Mouse (Mus musculus) embryonic facial prominence, embryonic 11.5 days (tissue): ENCODE results near the gene Dcst1. TPM values are rescaled to one million over a fixed set of nuclear protein-coding genes. Genes with fewer than 3 reads are reported as not detected.
A peak's percentile ranks its signal among the peaks of the same experiment; 100 is the strongest.

ENCODE experiments used
- ATAC-seq: fragments of 200-750 bp; cut with Nextera tagmentation; replicated peaks from 2 replicates; pipeline ENCODE4 v1.8.0; 2017; ENCODE audit warnings: low read depth; ENCODE audit not compliant: insufficient number of reproducible peaks, low FRiP score, low TSS enrichment
- DNase-seq: peaks from one replicate; pipeline ENCODE4 v3.0.0-alpha.2; 2015; ENCODE audit warnings: low spot score
- H3K27ac ChIP-seq: fragments of 300-500 bp; sonication (generic); replicated peaks from 2 replicates; pipeline ENCODE4 v1.5.1; 2014; ENCODE audit warnings: mild to moderate bottlenecking, low read depth, low read length, control low read depth
- H3K27me3 ChIP-seq: fragments of 300-500 bp; sonication (generic); 2 replicates; pipeline ENCODE4 v1.6.1; 2014; ENCODE audit warnings: mild to moderate bottlenecking, low read length, moderate library complexity, mixed read lengths; ENCODE audit not compliant: control insufficient read depth, insufficient read depth
- H3K36me3 ChIP-seq: fragments of 300-500 bp; sonication (generic); replicated peaks from 2 replicates; pipeline ENCODE4 v1.6.1; 2014; ENCODE audit warnings: low read depth, mild to moderate bottlenecking, low read length, moderate library complexity, mixed read lengths; ENCODE audit not compliant: control insufficient read depth, insufficient read depth
- H3K4me1 ChIP-seq: fragments of 300-500 bp; sonication (generic); 2 replicates; pipeline ENCODE4 v1.6.1; 2014; ENCODE audit warnings: low read length, mixed read lengths; ENCODE audit not compliant: control insufficient read depth, insufficient read depth
- H3K4me2 ChIP-seq: fragments of 300-500 bp; sonication (generic); 2 replicates; pipeline ENCODE4 v1.6.1; 2014; ENCODE audit warnings: low read depth, mild to moderate bottlenecking, control low read depth, low read length, moderate library complexity
- H3K4me3 ChIP-seq: fragments of 300-500 bp; sonication (generic); 2 replicates; pipeline ENCODE4 v1.5.1; 2014; ENCODE audit warnings: low read depth, low read length, control low read depth
- H3K9ac ChIP-seq: fragments of 300-500 bp; sonication (generic); replicated peaks from 2 replicates; pipeline ENCODE4 v1.6.1; 2014; ENCODE audit warnings: mild to moderate bottlenecking, control low read depth, low read length
- H3K9me3 ChIP-seq: fragments of 300-500 bp; sonication (generic); replicated peaks from 2 replicates; pipeline ENCODE4 v1.6.1; 2016; ENCODE audit warnings: mild to moderate bottlenecking, low read length, inconsistent platforms, mixed read lengths; ENCODE audit not compliant: control insufficient read depth
- WGBS: fragments of 180-500 bp; shearing (Covaris S2); extraction: QIAGEN DNeasy Blood & Tissue Kit; methylation state at CpG from one replicate; pipeline ENCODE4 v1.1.7; 2014; 5-methylcytosine and 5-hydroxymethylcytosine counted together
- polyA plus RNA-seq: library from polyadenylated mRNA; unstranded; fragments of >200 nt; fragmentation: Nextera tagmentation; extraction: Ambion mirVana; gene quantifications from 2 replicates; pipeline ENCODE4 v1.2.1, GENCODE M21; 2014

Dcst1 gene
- polyA plus RNA-seq, 1 experiment from 2014 or later: not detected

DNA sequence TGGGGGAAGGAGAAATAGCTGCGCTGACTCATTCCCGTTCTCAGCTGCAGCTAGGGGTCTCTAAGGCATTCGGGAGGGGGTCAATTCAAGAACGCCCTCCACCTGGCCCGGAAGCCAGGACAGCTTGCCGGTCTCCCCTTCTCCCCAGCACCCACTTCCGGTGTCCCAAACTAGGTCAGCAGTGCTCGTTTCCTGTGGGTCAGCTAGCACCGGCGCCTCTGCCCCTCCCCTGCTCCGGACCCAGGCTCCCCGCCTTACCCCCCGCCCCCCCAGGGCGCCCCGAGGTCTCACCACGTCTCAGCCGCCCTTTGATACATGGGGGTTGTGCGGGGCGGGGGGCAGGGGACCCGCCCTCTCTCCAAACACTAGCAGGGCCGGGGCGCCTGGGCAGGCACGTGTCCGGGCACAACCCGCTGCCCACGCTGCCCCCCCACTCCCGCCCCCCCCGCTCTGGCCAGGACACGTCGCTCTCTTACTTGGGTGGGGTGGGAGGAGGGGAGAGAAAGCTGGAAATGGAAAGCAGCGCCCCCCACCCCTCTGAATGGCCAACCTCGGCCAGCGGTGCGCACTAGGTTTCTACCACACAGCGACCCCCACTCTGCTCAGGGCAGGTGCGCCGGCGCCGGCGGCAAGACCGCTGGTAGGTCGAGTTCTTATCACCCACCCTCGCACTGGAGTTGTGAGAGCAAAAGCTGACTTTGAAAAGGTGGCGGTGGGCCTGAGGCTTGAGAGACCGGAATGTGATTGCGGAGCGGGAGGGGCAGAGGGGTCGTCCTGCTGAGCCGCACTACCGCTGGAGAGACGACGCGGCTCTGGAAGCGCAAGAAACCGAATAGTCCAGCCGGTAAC is 26.8 kb upstream of the Dcst1 start:
- under 1% methylated on average over 53 of the region's 56 CpGs for WGBS
- Histone ChIP-seq H3K4me1 (peaks cover 16% of the 10 kb centered on the region), H3K27ac (no peak overlapping the region), H3K27me3 (peaks cover 20% of the 10 kb centered on the region), H3K9me3 (no peaks in the 10 kb centered on the region), H3K9ac (peak overlapping the region; percentile 56), H3K4me2 (peak overlapping the region; percentile 83), H3K36me3 (no peaks in the 10 kb centered on the region), H3K4me3 (peak overlapping the region; percentile 43)
- DNase-seq (peak; percentile 61), ATAC-seq (no peak)

DNA sequence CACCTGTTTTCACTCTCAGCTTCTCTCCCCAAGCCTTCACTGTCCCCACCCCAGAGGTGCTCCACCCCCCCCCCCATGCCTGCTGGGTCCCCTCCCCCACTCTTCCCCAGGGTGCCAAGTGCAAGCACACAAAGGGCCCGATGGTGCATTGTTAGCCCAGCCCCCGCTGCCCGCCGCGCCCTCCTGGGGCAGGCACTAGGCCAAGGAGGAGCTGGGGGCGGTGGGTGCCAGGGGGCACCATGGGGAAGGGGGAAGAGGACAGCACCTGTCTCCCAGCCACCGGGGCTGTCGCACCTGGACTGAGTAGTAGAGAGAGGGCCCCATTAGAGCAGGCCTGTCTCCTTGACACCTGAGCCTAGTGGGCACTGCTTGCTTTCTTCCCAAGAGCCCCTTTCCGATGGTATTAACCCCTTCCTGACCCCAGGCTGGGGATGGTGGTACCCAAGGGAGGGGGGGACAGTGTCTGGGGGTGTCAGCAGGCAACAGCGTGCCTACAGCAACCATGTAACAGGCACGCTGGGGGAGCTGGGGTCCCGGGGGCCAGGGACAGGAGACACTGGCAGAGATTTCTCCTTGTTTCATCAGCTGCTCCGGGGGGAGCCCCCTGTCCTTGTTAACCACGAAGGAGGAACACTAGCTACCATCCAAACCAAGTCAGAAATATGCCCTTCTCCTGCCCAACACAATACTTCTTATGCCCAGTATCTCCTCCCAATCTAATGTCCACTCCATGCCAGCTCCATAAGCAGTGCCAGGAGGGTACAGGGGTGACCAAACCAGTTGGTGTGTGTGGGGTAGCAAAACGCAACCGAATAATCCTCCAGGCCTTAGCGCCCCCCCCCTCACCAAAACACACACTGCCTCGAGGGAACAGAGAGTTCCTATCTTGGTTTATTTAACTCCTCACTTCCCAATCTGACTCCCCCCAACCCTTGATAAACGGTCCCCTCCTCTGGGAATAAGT is 25.9 kb upstream of the Dcst1 start:
- peaks cover 18% of the 10 kb centered on the region for H3K4me1 ChIP-seq
- peaks cover 20% of the 10 kb centered on the region for H3K27me3 ChIP-seq
- DNase-seq: no peak

DNA sequence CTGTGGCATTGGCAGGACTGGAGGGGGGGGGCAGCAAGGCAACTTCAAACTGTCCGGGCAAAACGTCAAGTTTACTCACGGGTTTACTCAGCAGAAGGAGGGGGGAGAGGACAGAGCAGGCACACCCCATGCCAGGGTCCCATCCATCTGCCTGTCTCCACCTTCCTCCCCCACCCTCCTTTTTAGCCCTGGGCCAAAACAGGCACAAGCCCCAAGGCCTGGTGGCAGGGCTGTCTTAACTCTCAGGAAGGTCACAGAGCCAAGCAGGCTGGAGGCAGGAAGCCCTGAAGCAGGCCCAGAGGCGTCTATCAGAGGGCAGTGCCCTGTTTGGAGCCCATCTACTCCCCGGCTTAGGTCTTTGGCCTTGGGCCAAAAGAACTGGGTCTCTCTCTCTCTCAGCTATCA is 25.1 kb upstream of the Dcst1 start:
- H3K4me3 ChIP-seq: no peak overlapping the region
- H3K27ac ChIP-seq: no peak overlapping the region
- ATAC-seq: no peak
- peaks cover 15% of the 10 kb centered on the region for H3K4me1 ChIP-seq
- no peaks in the 10 kb centered on the region for H3K36me3 ChIP-seq
- H3K9me3 ChIP-seq: no peaks in the 10 kb centered on the region
- H3K27me3 ChIP-seq: peaks cover 20% of the 10 kb centered on the region
- DNase-seq: no peak
- no peak overlapping the region for H3K4me2 ChIP-seq
- 61% methylated on average over 5 of the region's 5 CpGs for WGBS
- H3K9ac ChIP-seq: no peak overlapping the region

More for the DNA sequence above, 25.9 kb upstream of the Dcst1 start:
- peak overlapping the region; percentile 56 for H3K9ac ChIP-seq
- 10% methylated on average over 19 of the region's 19 CpGs for WGBS
- no peaks in the 10 kb centered on the region for H3K9me3 ChIP-seq
- H3K36me3 ChIP-seq: no peaks in the 10 kb centered on the region
- H3K4me3 ChIP-seq: peak overlapping the region; percentile 43
- H3K4me2 ChIP-seq: peak overlapping the region; percentile 83
- no peak overlapping the region for H3K27ac ChIP-seq
- no peak for ATAC-seq

- Histone ChIP-seq H3K36me3 (no peaks in the 10 kb centered on the region), H3K27me3 (peaks cover 20% of the 10 kb centered on the region), H3K4me1 (peaks cover 15% of the 10 kb centered on the region), H3K4me2 (no peak overlapping the region), H3K9me3 (no peaks in the 10 kb centered on the region), H3K9ac (no peak overlapping the region), H3K4me3 (no peak overlapping the region), H3K27ac (no peak overlapping the region)
- ATAC-seq (no peak), DNase-seq (peak; percentile 68)
- WGBS: 56% methylated on average over 6 of the region's 6 CpGs
These were observed 24.1 kb upstream of the Dcst1 start for GRCm38 (mm10) chr3:89388901-89389740.

- H3K4me2 ChIP-seq: no peak overlapping the region
- H3K27ac ChIP-seq: no peak overlapping the region
- H3K27me3 ChIP-seq: peaks cover 20% of the 10 kb centered on the region
- no peaks in the 10 kb centered on the region for H3K9me3 ChIP-seq
- ATAC-seq: no peak
- 75% methylated on average over 11 of the region's 11 CpGs for WGBS
- peaks cover 15% of the 10 kb centered on the region for H3K4me1 ChIP-seq
- H3K9ac ChIP-seq: no peak overlapping the region
- H3K36me3 ChIP-seq: no peaks in the 10 kb centered on the region
- H3K4me3 ChIP-seq: no peak overlapping the region
- DNase-seq: no peak
These were observed 23.3 kb upstream of the Dcst1 start for GRCm38 (mm10) chr3:89388134-89388881.

DNA sequence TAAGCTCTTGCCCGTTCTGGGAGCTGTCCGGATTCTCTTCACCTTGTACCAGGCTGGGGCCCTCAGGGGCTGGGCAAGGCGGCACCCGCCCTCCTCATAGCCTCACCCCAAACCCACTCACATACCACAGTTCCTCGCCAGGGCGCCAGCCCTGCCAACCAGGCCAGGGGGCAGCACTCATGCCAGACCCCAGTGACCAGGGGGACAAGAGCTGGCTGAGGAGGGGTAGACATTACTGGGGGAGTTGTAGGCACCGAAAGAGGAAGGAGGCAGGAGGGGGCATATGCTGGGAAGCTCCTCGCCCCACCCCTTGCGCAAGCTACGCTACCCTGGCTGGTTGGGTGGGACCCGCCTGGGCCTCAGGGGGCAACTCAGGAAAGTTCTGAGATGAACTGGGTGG is 22.6 kb upstream of the Dcst1 start:
- H3K27me3 ChIP-seq: peaks cover 16% of the 10 kb centered on the region
- ATAC-seq: no peak
- DNase-seq: no peak
- H3K4me1 ChIP-seq: peaks cover 14% of the 10 kb centered on the region
- H3K27ac ChIP-seq: no peak overlapping the region
- no peaks in the 10 kb centered on the region for H3K36me3 ChIP-seq
- H3K9me3 ChIP-seq: no peaks in the 10 kb centered on the region
- no peak overlapping the region for H3K9ac ChIP-seq
- no peak overlapping the region for H3K4me3 ChIP-seq
- H3K4me2 ChIP-seq: no peak overlapping the region; the same call in 1 of the 2 replicates
- WGBS: 72% methylated on average over 11 of the region's 11 CpGs
